Comparison of ENCODE assay signal across 9 mouse cellular contexts in genomic region chr5:50002269-50002668, GRCm38 (mm10). TPM values are rescaled to one million over a fixed set of nuclear protein-coding genes. Genes with fewer than 3 reads are reported as not detected.
A peak's percentile ranks its signal among the peaks of the same experiment; 100 is the strongest.
DNase-seq lines count a peak whose midpoint lies in the region; ATAC-seq and TF ChIP-seq lines count a peak whose summit lies in the region.
"Had no signal": no experiment of that assay in that cellular context is flagged by ENCODE, and none has a peak within 500 bp of the region (broad histone marks: within the 10 kb centered on the region; RNA-seq: fewer than 3 reads in every experiment).

No protein-coding gene starts in this region.

- no peak overlapping the region for H3K4me2 ChIP-seq in kidney, postnatal 0 days (ENCODE audit: low read length)
- H3K4me2 ChIP-seq in kidney, embryonic 16.5 days (replicated peaks; ENCODE audit: low read depth, low read length): no peak overlapping the region
- H3K4me2 ChIP-seq in hindbrain, embryonic 16.5 days (ENCODE audit: low read length): no peak overlapping the region

- WGBS in kidney, postnatal 0 days: 92% methylated on average over 6 of the region's 6 CpGs
- WGBS in kidney, embryonic 16.5 days: 85% methylated on average over 6 of the region's 6 CpGs
- 87% methylated on average over 6 of the region's 6 CpGs for WGBS in hindbrain, embryonic 16.5 days

- DNase-seq in kidney, postnatal 0 days (ENCODE audit: low spot score): no peak
- peak; percentile 37 for DNase-seq in c-Kit-negative CD71-positive TER-119-positive erythroid progenitor cells, embryonic 14.5 days (ENCODE audit: low read depth, low spot score)
- peak; percentile 7 for DNase-seq in induced T-regulatory cell, adult 2 months (ENCODE audit: low read depth)
- DNase-seq in retina, postnatal 1 day: peak; percentile 20
- no peak for DNase-seq in layer of hippocampus, adult 9-10 months (ENCODE audit: low spot score)
- no peak for DNase-seq in left cerebral cortex, adult 8-10 months (ENCODE audit: low spot score in 2 of 2)
- DNase-seq: gastrocnemius, postnatal 25 days had no signal

- no peak overlapping the region for H3K9ac ChIP-seq in kidney, postnatal 0 days (ENCODE audit: low read depth, low read length)
- no peak overlapping the region for H3K9ac ChIP-seq in kidney, embryonic 16.5 days (replicated peaks; ENCODE audit: low read length)
- no peak overlapping the region for H3K9ac ChIP-seq in hindbrain, embryonic 16.5 days (ENCODE audit: low read depth, low read length)

- 0 out of 2 replicates have a peak, but pooled peaks cover 5% of the 10 kb centered on the region for H3K36me3 ChIP-seq in kidney, postnatal 0 days (ENCODE audit: insufficient read depth, low read length)
- H3K36me3 ChIP-seq in kidney, embryonic 16.5 days (ENCODE audit: insufficient read depth, low read length): peaks cover 39% of the 10 kb centered on the region
- H3K36me3 ChIP-seq in hindbrain, embryonic 16.5 days (ENCODE audit: control insufficient read depth, insufficient read depth, low read length): peaks cover 4% of the 10 kb centered on the region; the same call in 1 of the 2 replicates

- H3K4me3 ChIP-seq in kidney, postnatal 0 days (replicated peaks; ENCODE audit: low read depth, low read length): no peak overlapping the region
- no peak overlapping the region for H3K4me3 ChIP-seq in kidney, embryonic 16.5 days (ENCODE audit: low read length)
- no peak overlapping the region for H3K4me3 ChIP-seq in hindbrain, embryonic 16.5 days (ENCODE audit: low read length)

- no peak overlapping the region for H3K27ac ChIP-seq in kidney, postnatal 0 days
- H3K27ac ChIP-seq in kidney, embryonic 16.5 days (ENCODE audit: low read length): no peak overlapping the region
- no peak overlapping the region for H3K27ac ChIP-seq in hindbrain, embryonic 16.5 days (ENCODE audit: low read depth, low read length)

- 0 out of 2 replicates have a peak, but pooled peaks have one; percentile 40 for ATAC-seq in kidney, postnatal 0 days (replicated peaks; ENCODE audit: low FRiP score, low read depth)
- ATAC-seq in kidney, embryonic 16.5 days (ENCODE audit: low FRiP score, low TSS enrichment): no peak
- no peak for ATAC-seq in hindbrain, embryonic 16.5 days

- peak; percentile 68 for TF ChIP-seq CTCF in kidney, postnatal 0 days (IDR thresholded peaks at IDR 0.05; ENCODE audit: low read depth)

- no peaks in the 10 kb centered on the region for H3K27me3 ChIP-seq in kidney, postnatal 0 days (ENCODE audit: insufficient read depth, low read length)
- H3K27me3 ChIP-seq in kidney, embryonic 16.5 days (ENCODE audit: insufficient read depth, low read length): no peaks in the 10 kb centered on the region
- H3K27me3 ChIP-seq in hindbrain, embryonic 16.5 days (replicated peaks; ENCODE audit: control insufficient read depth, insufficient read depth, low read length): no peaks in the 10 kb centered on the region

- H3K4me1 ChIP-seq in kidney, postnatal 0 days (replicated peaks; ENCODE audit: insufficient read depth, low read length): no peaks in the 10 kb centered on the region
- H3K4me1 ChIP-seq in kidney, embryonic 16.5 days (ENCODE audit: insufficient read depth, low read length): no peaks in the 10 kb centered on the region; the same call in 1 of the 2 replicates
- H3K4me1 ChIP-seq in hindbrain, embryonic 16.5 days (ENCODE audit: control insufficient read depth, insufficient read depth, low read depth, low read length): no peaks in the 10 kb centered on the region

- H3K9me3 ChIP-seq in kidney, postnatal 0 days (replicated peaks; ENCODE audit: low read length): no peaks in the 10 kb centered on the region
- no peaks in the 10 kb centered on the region for H3K9me3 ChIP-seq in kidney, embryonic 16.5 days (ENCODE audit: low read length)
- H3K9me3 ChIP-seq in hindbrain, embryonic 16.5 days (ENCODE audit: control insufficient read depth, low read length): no peaks in the 10 kb centered on the region

RNA-seq across cellular contexts. Expression of gene Adgra3, which starts 56.5 kb away (rescaled TPM):
- 33.2 and 36.7 TPM in 2 replicates for polyA plus RNA-seq in kidney, postnatal 0 days (2015; fragmentation: Nextera tagmentation; extraction: Ambion mirVana)
- polyA plus RNA-seq in kidney, embryonic 16.5 days (2015; fragmentation: Nextera tagmentation; extraction: Ambion mirVana): 18.3 and 35.3 TPM in 2 replicates
- 10 to 100 TPM; 12.8 to 24.2 (median 22.4) TPM for total RNA-seq in left cerebral cortex, adult 8-10 months (2022)
- 6.1 and 13.5 TPM in 2 replicates for polyA plus RNA-seq in hindbrain, embryonic 16.5 days (2015; fragmentation: Nextera tagmentation; extraction: Ambion mirVana)

Comparison
In these comparisons a context has a peak if more than half of its experiments do, and no peak if none do; other contexts are left out.
1. DNase-seq: peak in c-Kit-negative CD71-positive TER-119-positive erythroid progenitor cells, embryonic 14.5 days (single experiment), induced T-regulatory cell, adult 2 months (single experiment) and retina, postnatal 1 day (single experiment); none in kidney, postnatal 0 days (single experiment), layer of hippocampus, adult 9-10 months (single experiment) and left cerebral cortex, adult 8-10 months (0 of 2).